Mouse (Mus musculus): ENCODE measurements around the gene Ttc17.

DNA sequence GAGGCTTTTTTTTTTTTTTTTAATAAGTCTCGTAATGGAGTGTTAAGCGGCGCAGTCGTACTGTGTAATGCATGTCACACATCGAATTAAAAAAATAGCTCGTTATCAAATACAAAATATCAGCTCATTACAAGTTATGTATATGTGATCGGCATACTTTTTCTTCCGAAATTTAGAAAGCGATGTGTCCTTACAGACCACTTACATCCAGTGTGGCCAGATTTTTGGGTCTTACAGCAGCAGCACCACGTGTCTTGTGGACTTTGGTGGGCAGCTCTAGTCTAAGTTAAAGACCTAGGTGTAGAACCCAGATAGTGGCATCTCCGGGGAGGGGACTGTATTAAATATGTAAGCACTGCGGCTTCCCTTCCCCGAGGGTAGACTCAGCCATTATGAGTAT is 532 bp upstream of the Ttc17 start:
- TF ChIP-seq CTCF (IDR thresholded peaks at IDR 0.05; ENCODE audit: low read depth, low read length) (no peak), POLR2A (IDR thresholded peaks at IDR 0.05; ENCODE audit: borderline replicate concordance, low read depth, low read length) (no peak)
